Mouse (Mus musculus): ENCODE results near the gene Gm17581.

Gm17581 gene

DNA sequence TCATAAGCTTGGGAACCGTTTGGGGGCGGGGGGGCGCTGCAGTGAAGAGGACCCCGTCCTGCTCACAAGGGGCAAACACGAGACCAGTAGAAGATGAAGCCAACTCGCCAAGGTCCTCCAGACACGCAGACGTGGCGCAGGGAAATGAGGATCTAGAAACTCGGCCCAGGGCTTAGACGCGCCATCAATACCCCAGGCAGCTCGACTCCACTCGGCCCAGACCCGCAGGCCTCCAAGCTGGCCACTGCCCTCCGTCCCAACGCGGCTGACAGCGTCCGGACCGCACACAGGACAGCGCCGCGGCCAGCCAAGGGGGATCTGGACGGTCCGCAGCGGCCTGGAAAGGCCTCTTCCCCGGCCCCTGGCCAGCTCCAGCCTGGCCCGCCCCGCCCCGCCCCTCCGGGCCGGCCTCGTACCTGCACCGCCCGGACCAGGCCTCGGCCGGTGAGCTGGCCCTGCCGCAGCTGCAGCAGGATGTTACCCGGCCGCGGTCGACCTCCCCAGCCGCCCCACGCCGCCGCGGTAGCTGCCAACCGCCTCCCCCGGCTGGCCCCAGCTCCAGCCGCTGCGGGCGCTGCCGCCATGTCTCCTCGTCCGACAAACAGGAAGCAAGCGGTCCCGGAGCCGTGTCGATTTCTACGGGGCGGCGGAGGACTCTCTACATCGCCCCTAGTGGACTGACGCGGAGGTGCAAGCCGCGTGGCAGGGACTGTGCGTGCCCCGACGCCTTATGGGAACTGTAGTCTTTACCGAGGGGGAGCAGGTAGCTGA, 43.8 kb downstream of the Gm17581 start, which contains the start of gene Trpc4ap:
Gene Trpc4ap (minus strand): TSS at position 662 of the 771 bp plus-strand sequence.
- in situ Hi-C loops (cut with MboI): no loop called here

GRCm38 (mm10) chr2:155691336-155691722, 44.3 kb downstream of the Gm17581 start:
- in situ Hi-C loops (cut with MboI): no loop called here

DNA sequence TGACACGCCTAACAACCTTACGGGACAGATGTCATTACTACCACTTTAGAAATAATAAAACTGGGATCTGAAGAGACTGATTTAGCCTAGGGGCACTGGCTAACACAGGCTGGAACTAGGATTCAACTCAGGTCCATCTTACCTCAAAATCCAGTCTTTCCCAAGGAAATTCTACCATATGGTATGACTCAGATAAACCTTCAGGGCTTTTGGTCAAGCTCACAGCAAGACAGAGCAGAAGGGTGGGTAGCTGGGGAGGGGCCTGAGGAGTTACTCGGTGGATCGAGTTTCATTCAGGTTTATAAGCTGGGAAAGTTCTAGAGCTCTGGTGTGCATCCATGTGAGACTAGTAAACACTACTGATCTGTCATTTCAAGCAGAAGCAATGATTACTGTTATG, 46.5 kb downstream of the Gm17581 start:
- in situ Hi-C loops (cut with MboI): no loop called here

GRCm38 (mm10) chr2:155687746-155688145, 47.9 kb downstream of the Gm17581 start:
- in situ Hi-C loops (cut with MboI): no loop called here

GRCm38 (mm10) chr2:155686572-155686971, 49.1 kb downstream of the Gm17581 start:
- in situ Hi-C loops (cut with MboI): no loop called here
